Mouse (Mus musculus) WW6 (cell line): ENCODE measurements around the gene Mt4.
A peak's percentile ranks its signal among the peaks of the same experiment; 100 is the strongest.
"Not testable (repeated sequence)": the region's sequence is repeated elsewhere in the genome, so short reads cannot be mapped to it uniquely, and the experiment has no call there.

Experiments
- DNase-seq: peaks from one replicate; pipeline ENCODE4 v3.0.0-alpha.2; 2013; ENCODE audit warnings: low read depth, low spot score

Gene Mt4

GRCm38 (mm10) chr8:94134601-94135000 lies 2.4 kb upstream of the Mt4 start:
- DNase-seq = not testable (repeated sequence)

- DNase-seq = no peak
Observed at GRCm38 (mm10) chr8:94135556-94135955, 1.4 kb upstream of the Mt4 start.

- DNase-seq = no peak
Observed at GRCm38 (mm10) chr8:94136192-94136591, 805 bp upstream of the Mt4 start.

- no peak for DNase-seq
Observed at GRCm38 (mm10) chr8:94140266-94140795, 3.3 kb downstream of the Mt4 start.

- DNase-seq = no peak
Observed at GRCm38 (mm10) chr8:94148236-94148635, 11.2 kb downstream of the Mt4 start.

- DNase-seq = no peak
Observed at GRCm38 (mm10) chr8:94150925-94151324, 13.9 kb downstream of the Mt4 start.

- DNase-seq = no peak
Observed at GRCm38 (mm10) chr8:94152513-94153300, 15.7 kb downstream of the Mt4 start, which contains the start of gene Mt3. Gene Mt3 (plus strand): TSS chr8:94152607.

- DNase-seq = no peak
Observed at GRCm38 (mm10) chr8:94153451-94153850, 16.5 kb downstream of the Mt4 start.

GRCm38 (mm10) chr8:94154537-94154936 lies 17.5 kb downstream of the Mt4 start:
- no peak for DNase-seq

- DNase-seq = no peak
Observed at GRCm38 (mm10) chr8:94156092-94156491, 19.1 kb downstream of the Mt4 start.

GRCm38 (mm10) chr8:94165772-94166171 lies 28.8 kb downstream of the Mt4 start:
- not testable (repeated sequence) for DNase-seq

GRCm38 (mm10) chr8:94167244-94167643 lies 30.2 kb downstream of the Mt4 start:
- peak; percentile 89 for DNase-seq

GRCm38 (mm10) chr8:94169547-94169946 lies 32.5 kb downstream of the Mt4 start:
- no peak for DNase-seq

GRCm38 (mm10) chr8:94171321-94171755 lies 34.3 kb downstream of the Mt4 start:
- no peak for DNase-seq

GRCm38 (mm10) chr8:94172075-94172808 lies 35.2 kb downstream of the Mt4 start, which contains the start of gene Mt2:
Gene Mt2 (plus strand): TSS chr8:94172664.
- DNase-seq = peak; percentile 98

GRCm38 (mm10) chr8:94172809-94173732 lies 36.1 kb downstream of the Mt4 start:
- no peak for DNase-seq

- no peak for DNase-seq
Observed at GRCm38 (mm10) chr8:94173848-94174403, 36.9 kb downstream of the Mt4 start.

GRCm38 (mm10) chr8:94174619-94175213 lies 37.7 kb downstream of the Mt4 start:
- DNase-seq = no peak

- DNase-seq = no peak
Observed at GRCm38 (mm10) chr8:94177716-94178390, 40.9 kb downstream of the Mt4 start.
